Comparison of ENCODE assay signal across 9 mouse cellular contexts in the genomic region with DNA sequence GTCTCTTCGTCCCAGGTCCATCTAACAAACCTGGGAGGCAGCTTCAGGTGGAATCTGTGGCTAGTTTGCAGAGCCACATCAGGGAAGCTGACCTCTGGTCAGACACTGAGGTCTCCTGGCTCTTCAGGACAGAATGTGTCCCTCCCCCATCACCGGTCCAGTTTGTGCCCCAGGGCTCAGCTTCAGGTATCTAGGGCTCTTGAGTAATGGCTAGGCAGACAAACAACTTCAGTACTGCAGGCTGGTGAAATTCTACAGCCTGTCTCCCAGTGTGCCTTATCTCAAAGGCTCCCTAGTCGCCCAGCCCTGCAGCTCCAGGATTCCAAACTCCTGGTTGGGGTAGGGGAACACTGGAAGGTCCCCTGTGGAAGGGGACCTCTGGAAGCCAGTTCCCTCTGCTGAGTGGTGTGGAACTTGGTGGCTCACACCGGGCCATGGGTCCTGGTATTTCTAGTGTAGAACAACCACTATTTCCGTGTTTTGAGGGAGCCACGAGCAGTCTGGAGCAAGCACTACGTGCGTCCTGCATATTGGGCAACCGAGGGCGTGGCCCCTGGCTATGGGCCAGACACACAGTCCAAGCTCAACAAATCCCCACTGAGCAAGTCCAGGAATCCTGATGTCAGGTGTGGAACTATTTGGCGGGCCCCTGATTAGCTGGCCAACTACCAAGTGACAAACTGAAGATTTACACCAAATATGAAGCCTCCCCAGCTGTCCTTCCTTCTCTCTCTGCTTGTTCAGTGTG.
DNase-seq lines count a peak whose midpoint lies in the region; ATAC-seq and TF ChIP-seq lines count a peak whose summit lies in the region.
"Had no signal": no experiment of that assay in that cellular context is flagged by ENCODE, and none has a peak within 500 bp of the region (broad histone marks: within the 10 kb centered on the region; RNA-seq: fewer than 3 reads in every experiment).

No protein-coding gene starts in this region.

- TF ChIP-seq CTCF in liver, adult 2 months (IDR thresholded peaks at IDR 0.05; ENCODE audit: low read depth, low read length) = no peak
- no peak for TF ChIP-seq CTCF in left cerebral cortex, adult 2 months (IDR thresholded peaks at IDR 0.05)

- H3K36me3 ChIP-seq in kidney, embryonic 14.5 days (ENCODE audit: control insufficient read depth, insufficient read depth, low read length) = no peaks in the 10 kb centered on the region
- no peaks in the 10 kb centered on the region for H3K36me3 ChIP-seq in heart, embryonic 15.5 days
- H3K36me3 ChIP-seq in liver, adult 2 months (ENCODE audit: control insufficient read depth, insufficient read depth, low read length) = no peaks in the 10 kb centered on the region
- H3K36me3 ChIP-seq in stomach, embryonic 15.5 days = no peaks in the 10 kb centered on the region
- H3K36me3 ChIP-seq: neural tube, embryonic 13.5 days had no signal

- H3K27ac ChIP-seq in kidney, embryonic 14.5 days (ENCODE audit: low read depth, low read length) = no peak overlapping the region
- peak overlapping the region; percentile 83 for H3K27ac ChIP-seq in heart, embryonic 15.5 days
- peak overlapping the region; percentile 87 for H3K27ac ChIP-seq in liver, adult 2 months (replicated peaks; ENCODE audit: insufficient read depth, low read depth, low read length)
- peak overlapping the region; percentile 85 for H3K27ac ChIP-seq in stomach, embryonic 15.5 days
- no peak overlapping the region for H3K27ac ChIP-seq in left cerebral cortex, adult 2 months
- H3K27ac ChIP-seq: neural tube, embryonic 13.5 days had no signal

- H3K4me1 ChIP-seq in kidney, embryonic 14.5 days (ENCODE audit: control insufficient read depth, insufficient read depth, low read length) = peaks cover 19% of the 10 kb centered on the region
- peaks cover 63% of the 10 kb centered on the region for H3K4me1 ChIP-seq in heart, embryonic 15.5 days (replicated peaks)
- peaks cover 9% of the 10 kb centered on the region for H3K4me1 ChIP-seq in liver, adult 2 months (ENCODE audit: control insufficient read depth, insufficient read depth, low read length)
- peaks cover 41% of the 10 kb centered on the region for H3K4me1 ChIP-seq in stomach, embryonic 15.5 days
- H3K4me1 ChIP-seq: neural tube, embryonic 13.5 days had no signal

- WGBS in kidney, embryonic 14.5 days = 71% methylated on average over 11 of the region's 11 CpGs
- 25% methylated on average over 11 of the region's 11 CpGs for WGBS in heart, embryonic 15.5 days
- 14% methylated on average over 11 of the region's 11 CpGs for whole genome bisulfite sequencing in liver, adult 2 months
- 41% methylated on average over 11 of the region's 11 CpGs for WGBS in stomach, embryonic 15.5 days

- H3K79me2 ChIP-seq in liver, adult 2 months (ENCODE audit: control insufficient read depth, insufficient read depth, low read length) = no peaks in the 10 kb centered on the region

- peak; percentile 62 for DNase-seq in kidney, adult 18-20 months
- peak; percentile 93 for DNase-seq in liver, adult 2 months (ENCODE audit: extremely low read depth, low read depth, low spot score)
- no peak for DNase-seq in layer of hippocampus, adult 8-10 months (ENCODE audit: low spot score in 2 of 2)
- DNase-seq in left cerebral cortex, adult 2 months (ENCODE audit: extremely low spot score in 1 of 2, low spot score in 2 of 2) = no peak
- no peak for DNase-seq in embryo, embryonic 9.5 days (ENCODE audit: extremely low spot score)

- no peak overlapping the region for H3K4me3 ChIP-seq in kidney, embryonic 14.5 days (ENCODE audit: low read length)
- no peak overlapping the region for H3K4me3 ChIP-seq in heart, embryonic 15.5 days
- H3K4me3 ChIP-seq in liver, adult 2 months (ENCODE audit: insufficient read depth, low read depth, low read length) = no peak overlapping the region
- H3K4me3 ChIP-seq in stomach, embryonic 15.5 days (replicated peaks) = no peak overlapping the region
- no peak overlapping the region for H3K4me3 ChIP-seq in left cerebral cortex, adult 2 months
- H3K4me3 ChIP-seq: neural tube, embryonic 13.5 days had no signal

- no peak for TF ChIP-seq POLR2A in liver, adult 2 months (IDR thresholded peaks at IDR 0.05; ENCODE audit: extremely low read depth, insufficient read depth, low read length)

- H3K4me2 ChIP-seq in kidney, embryonic 14.5 days (replicated peaks; ENCODE audit: low read depth, low read length) = no peak overlapping the region
- peak overlapping the region; percentile 31 for H3K4me2 ChIP-seq in heart, embryonic 15.5 days
- no peak overlapping the region for H3K4me2 ChIP-seq in stomach, embryonic 15.5 days
- H3K4me2 ChIP-seq: neural tube, embryonic 13.5 days had no signal

- no peaks in the 10 kb centered on the region for H3K9me3 ChIP-seq in kidney, embryonic 14.5 days (ENCODE audit: control insufficient read depth, low read length)
- no peaks in the 10 kb centered on the region for H3K9me3 ChIP-seq in heart, embryonic 15.5 days (replicated peaks)
- no peaks in the 10 kb centered on the region for H3K9me3 ChIP-seq in stomach, embryonic 15.5 days
- H3K9me3 ChIP-seq: neural tube, embryonic 13.5 days had no signal

- intact Hi-C loops in left cerebral cortex, adult 2 months (cut with DNase I) = no loop called here

- no peak for ATAC-seq in kidney, embryonic 14.5 days (ENCODE audit: low FRiP score, low TSS enrichment)
- ATAC-seq in heart, embryonic 15.5 days (replicated peaks; ENCODE audit: insufficient number of reproducible peaks, insufficient read depth, low FRiP score, low read depth) = peak; percentile 72
- ATAC-seq in stomach, embryonic 15.5 days (ENCODE audit: insufficient read depth, low FRiP score, low read depth) = peak; percentile 82

- no peak overlapping the region for H3K9ac ChIP-seq in kidney, embryonic 14.5 days (ENCODE audit: low read depth, low read length)
- peak overlapping the region; percentile 5; the same call in 1 of the 2 replicates for H3K9ac ChIP-seq in heart, embryonic 15.5 days
- no peak overlapping the region for H3K9ac ChIP-seq in liver, adult 2 months (ENCODE audit: low read depth, low read length)
- H3K9ac ChIP-seq in stomach, embryonic 15.5 days = no peak overlapping the region
- H3K9ac ChIP-seq: neural tube, embryonic 13.5 days had no signal

- H3K27me3 ChIP-seq in kidney, embryonic 14.5 days (ENCODE audit: control insufficient read depth, insufficient read depth, low read length) = no peaks in the 10 kb centered on the region
- H3K27me3 ChIP-seq in heart, embryonic 15.5 days = no peaks in the 10 kb centered on the region
- H3K27me3 ChIP-seq in liver, adult 2 months (ENCODE audit: control insufficient read depth, insufficient read depth, low read length) = no peaks in the 10 kb centered on the region
- H3K27me3 ChIP-seq in stomach, embryonic 15.5 days (replicated peaks) = no peaks in the 10 kb centered on the region
- H3K27me3 ChIP-seq: neural tube, embryonic 13.5 days had no signal

Comparison
In these comparisons a context has a peak if more than half of its experiments do, and no peak if none do; other contexts are left out.
1. DNase-seq: peak in kidney, adult 18-20 months (single experiment) and liver, adult 2 months (single experiment); none in layer of hippocampus, adult 8-10 months (0 of 2), left cerebral cortex, adult 2 months (0 of 2) and embryo, embryonic 9.5 days (single experiment).
2. H3K27ac ChIP-seq: peak in heart, embryonic 15.5 days (single experiment), liver, adult 2 months (single experiment) and stomach, embryonic 15.5 days (single experiment); none in kidney, embryonic 14.5 days (single experiment) and left cerebral cortex, adult 2 months (single experiment).